Mouse (Mus musculus) NIH3T3 (cell line): ENCODE measurements at regions not wholly inside any gene's neighbourhood (a gene's known extent, or its start where the extent isn't known, plus 50 kb on each side); places are given as distances from the start of the nearest gene placed in this dataset.
A peak's percentile ranks its signal among the peaks of the same experiment; 100 is the strongest.

Experiments used
- DNase-seq: peaks from one replicate; pipeline ENCODE4 v3.0.0-alpha.2; 2012; ENCODE audit warnings: low read depth

DNA sequence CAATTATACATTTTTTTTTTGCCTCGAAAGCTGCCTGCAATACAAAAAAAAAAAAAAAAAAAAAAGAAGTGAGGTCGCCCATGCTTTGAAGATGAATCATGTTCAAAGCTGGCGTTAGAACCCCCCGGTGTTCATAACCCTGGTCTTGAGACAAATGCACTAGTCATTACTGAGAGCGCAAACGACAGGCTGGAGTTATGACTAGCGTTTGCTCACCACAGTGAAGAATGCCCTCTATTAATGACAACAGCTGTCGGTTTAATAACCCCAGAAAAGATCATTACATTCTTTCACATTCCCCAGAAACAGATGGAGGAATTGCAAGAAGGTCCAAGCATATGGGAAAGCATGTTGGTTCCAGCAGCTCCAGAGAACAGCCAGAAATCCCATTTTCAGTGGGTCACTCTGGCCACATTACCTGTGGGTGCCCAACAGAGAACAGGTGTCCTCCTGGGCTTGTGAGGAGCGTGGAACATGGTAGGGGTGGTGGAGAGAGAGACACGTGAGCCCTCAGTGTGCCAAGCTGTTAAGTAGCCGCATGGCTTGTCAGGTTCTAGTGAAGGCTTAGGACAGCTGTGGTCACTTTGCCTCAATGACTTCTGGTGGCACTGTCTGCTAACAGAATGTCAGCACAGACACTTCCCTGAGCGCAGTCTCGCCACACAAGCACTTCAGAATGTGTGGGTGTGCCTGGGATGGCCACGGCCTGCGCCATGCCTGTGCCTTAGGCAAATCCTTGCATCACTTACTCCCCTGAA, 60.4 kb downstream of the Aipl1 start:
- peak; percentile 84 for DNase-seq

GRCm38 (mm10) chr11:71971351-71971750, 66.0 kb downstream of the Aipl1 start:
- no peak for DNase-seq

DNA sequence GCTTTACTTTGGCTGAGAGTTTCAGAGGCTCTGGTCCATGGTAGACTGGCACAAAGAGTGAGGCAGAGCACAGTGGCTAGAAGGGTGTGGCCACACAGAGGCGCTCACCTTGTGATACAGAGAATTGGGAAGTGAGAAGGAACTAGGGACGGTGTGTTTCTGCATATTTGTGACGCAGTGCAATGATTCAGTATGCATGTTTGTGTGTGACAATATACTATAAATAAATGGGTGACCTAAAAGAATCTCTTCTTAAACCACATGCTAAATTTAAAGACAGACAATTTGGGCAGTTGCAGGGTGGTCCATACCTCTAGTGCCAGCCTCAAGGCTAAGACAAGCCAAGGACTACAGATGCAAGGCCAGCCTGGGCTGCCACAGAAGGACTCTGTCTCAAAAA, 75.0 kb downstream of the Aipl1 start:
- DNase-seq = no peak

GRCm38 (mm10) chr11:71952533-71952932, 84.8 kb downstream of the Aipl1 start:
- no peak for DNase-seq

DNA sequence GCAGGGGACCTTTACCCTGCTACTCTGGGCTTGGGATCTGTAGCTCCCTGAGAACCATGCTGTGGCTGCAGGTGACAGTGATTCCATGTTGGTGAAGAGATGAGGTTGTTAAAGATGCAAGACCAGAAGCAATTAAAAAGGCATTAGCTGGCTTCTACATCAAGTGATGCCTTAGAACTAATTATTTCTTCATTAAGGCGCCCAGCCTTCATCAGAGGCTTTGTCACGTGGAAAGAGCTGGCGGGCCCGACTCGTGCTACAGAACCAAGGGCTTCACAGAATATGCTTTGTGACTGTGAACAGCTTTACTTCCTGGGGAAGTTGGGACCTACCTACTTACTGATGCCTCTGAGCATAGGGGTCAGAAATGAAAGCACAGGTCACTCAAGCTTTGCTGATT, 90.1 kb downstream of the Aipl1 start:
- DNase-seq = no peak

- no peak for DNase-seq
Observed at GRCm38 (mm10) chr11:71945098-71945413, 92.3 kb downstream of the Aipl1 start.

GRCm38 (mm10) chr11:71944398-71945097, 92.8 kb downstream of the Aipl1 start:
- peak; percentile 83 for DNase-seq

DNA sequence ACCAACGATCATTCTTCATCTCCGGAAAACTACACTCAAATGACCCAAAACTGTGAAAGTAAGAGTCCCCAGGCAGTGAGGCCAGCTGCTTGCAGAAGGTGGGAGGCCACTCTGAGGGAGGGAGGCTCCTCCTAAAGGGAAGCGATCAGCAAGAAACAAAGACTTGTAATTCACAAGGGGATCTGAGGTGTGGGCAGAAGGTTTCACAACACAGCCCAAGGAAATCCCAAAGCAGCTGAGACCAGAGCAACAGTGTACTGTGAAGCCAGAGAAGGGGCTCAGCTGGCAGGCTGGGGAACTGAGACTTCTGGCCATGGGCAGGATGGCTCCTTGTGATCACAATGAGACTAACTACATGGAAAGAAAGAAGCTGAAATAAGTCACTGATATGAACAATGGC, 93.8 kb downstream of the Aipl1 start:
- no peak for DNase-seq

DNA sequence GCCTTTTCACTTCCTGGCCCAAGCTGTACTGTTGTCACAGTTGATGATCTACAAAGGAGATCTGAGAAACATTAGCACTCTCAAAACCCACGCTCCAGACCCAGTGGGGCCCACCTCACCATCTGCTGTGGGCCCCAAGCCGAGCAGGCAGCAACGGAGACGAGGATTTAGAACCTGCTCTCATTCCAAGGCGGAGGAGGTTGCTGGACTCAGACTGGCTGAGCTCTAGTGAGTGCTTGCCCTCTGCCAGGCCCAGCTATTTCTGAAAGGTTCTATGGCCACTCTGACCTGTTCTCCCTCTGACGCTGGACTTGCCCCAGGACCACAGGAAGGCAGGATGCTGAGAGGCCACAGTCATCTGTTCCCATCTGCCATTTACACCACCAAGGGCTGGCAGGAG, 98.2 kb downstream of the Aipl1 start:
- no peak for DNase-seq

DNA sequence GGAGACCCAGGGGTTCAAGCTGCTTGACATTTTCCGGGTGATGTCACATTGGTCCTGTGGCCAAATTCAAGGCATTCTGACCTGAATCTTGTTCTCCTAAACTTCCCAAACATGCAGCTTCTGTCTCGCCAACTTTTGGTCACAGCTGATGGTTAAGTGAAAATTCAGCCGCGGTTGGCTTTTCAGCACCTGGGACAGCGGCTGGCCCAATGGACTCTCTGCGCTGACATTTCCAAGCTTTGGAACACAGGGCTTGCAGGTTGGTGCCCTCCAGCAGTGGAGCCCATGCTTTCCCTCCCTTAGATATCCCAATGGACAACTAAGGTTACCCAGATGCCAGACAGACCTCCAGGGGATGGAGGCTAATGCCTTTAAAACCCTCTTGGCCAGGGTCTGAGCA, 100.2 kb downstream of the Aipl1 start:
- DNase-seq = peak; percentile 47

DNA sequence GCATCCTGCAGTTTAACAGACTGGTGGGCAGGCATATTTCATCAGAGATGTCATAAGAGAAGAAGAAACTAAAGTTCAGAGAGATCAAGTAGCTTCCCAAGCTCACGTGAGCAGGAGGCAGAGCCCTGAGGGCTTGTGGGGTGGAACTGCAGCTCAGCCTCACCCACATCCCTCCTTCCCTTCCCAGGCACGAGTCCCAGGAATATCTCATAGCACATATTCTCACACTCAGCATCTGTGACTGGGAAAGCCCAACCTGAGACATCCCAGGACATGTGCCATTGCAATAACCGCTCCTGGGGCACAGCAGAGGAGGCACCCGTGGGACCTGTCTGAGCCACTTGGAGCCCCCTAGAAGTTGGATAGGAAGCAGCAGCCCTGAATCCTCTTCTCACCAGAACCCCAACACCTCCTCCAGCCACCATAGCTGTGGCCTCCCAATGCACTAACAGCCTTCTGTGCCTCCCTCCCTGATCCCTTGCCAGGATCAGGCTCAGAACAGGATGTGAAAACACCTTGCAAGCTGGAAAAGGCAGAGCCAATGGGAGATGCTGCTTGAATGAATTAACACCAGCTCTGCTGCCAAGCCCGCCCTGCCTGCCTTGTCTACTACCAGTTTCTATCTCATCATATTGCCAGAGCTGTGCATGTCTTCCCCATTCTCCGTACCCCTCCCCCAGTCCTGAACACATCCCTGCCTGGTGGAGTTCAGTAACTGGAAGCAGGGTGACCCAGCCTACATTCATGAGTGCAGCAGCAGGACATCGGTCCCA, 107.4 kb downstream of the Aipl1 start:
- DNase-seq = peak; percentile 18

DNA sequence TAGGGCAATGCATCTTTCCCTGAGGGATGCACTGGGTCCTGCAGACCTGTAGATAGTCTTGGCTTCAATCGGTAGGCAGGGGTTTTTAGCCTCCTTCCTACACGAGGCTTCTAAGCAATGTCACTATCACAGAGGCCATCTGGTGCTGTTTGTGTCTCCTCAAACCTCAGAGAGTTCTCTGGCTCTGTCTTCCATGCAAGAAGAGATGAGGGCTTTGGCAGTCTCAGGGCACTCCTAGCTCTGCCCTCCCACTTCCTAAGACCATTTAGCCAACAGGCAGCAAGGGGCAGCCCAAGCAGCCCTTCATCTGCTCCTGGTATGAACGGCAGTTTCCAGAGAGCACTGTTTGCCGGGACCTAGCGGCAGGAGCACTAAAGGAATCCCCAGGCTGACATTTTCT, 122.6 kb downstream of the Aipl1 start:
- DNase-seq = no peak

- DNase-seq = no peak
Observed at GRCm38 (mm10) chr11:71912626-71913025, 124.7 kb downstream of the Aipl1 start.

GRCm38 (mm10) chr11:71911284-71911683, 126.0 kb downstream of the Aipl1 start:
- no peak for DNase-seq

DNA sequence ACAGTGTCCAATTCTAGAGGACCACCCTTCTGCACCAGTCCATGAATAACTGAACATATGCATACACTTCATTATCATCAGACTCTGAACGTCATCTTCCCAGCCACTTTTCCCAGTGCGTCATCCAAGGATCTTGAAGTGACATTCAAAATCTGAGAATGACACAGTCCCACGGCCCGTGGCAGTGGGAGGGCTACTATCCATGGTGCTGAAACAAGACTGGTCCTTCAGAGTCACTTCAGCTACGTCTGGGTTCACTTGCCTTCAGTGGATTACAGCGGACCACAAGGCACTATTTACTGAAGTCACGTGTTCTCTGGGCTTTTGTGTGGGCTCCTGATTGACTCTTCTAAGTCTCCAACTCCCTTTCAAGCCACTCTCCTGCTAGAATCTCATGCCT, 128.7 kb downstream of the Aipl1 start:
- peak; percentile 14 for DNase-seq

DNA sequence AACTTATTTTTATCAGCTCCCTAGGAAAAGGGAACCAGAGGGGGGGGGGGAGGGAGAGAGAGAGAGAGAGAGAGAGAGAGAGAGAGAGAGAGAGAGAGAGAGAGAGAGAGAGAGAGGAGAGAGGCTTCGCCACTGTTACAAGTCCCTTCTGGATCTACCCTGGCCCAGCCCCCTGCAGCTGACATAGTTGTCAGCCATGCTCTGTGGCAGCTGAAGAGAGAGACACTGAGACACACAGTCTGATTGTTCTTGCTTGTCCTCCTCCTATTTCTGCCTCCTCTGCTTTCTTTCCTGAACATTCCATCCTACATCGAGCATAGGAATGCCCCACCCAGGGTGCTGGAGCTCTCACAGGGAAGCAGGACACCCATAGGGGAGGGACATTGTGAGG, 134.3 kb downstream of the Aipl1 start:
- no peak for DNase-seq

- no peak for DNase-seq
Observed at GRCm38 (mm10) chr11:71902304-71903019, 134.8 kb downstream of the Aipl1 start.

DNA sequence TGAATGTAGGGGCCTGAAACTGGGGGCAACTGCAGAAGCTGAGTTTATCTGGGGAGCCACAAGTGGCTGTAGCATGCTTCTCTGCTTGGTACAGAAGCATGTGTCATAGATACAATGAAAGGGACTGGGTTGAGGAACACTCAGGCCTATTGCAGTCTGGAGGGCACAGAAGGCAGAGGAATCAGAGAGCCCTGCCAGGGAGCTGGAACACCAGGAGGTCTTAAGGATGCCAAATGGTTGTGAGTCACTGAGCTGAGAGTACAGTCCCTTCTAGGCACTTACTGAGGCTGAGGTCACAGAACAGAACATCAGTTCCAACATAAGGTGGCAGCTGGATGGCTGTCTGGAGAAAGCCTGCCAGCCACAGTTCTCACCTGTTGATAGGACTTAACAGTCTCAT, 136.5 kb downstream of the Aipl1 start:
- DNase-seq = no peak

DNA sequence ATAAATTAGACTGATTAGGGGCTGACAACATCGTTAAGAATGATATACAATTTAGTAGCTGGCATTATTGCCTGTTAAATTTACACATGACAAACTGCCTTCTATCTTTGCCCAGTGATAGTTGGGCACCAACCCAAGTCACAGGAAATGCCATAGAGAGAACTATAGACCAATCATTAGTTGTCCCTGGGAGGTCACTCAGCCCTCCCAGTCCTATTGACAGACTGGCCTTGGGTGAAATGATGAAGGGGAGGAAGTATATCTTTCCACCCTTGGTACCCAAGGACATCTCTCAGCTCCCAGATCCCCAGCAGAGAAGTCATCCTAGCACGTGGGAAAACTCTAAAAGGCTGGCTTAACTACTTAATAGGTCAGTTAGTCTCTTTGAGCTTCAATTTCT, 139.8 kb downstream of the Aipl1 start:
- no peak for DNase-seq

- no peak for DNase-seq
Observed at GRCm38 (mm10) chr11:71897141-71897540, 140.2 kb downstream of the Aipl1 start.

DNA sequence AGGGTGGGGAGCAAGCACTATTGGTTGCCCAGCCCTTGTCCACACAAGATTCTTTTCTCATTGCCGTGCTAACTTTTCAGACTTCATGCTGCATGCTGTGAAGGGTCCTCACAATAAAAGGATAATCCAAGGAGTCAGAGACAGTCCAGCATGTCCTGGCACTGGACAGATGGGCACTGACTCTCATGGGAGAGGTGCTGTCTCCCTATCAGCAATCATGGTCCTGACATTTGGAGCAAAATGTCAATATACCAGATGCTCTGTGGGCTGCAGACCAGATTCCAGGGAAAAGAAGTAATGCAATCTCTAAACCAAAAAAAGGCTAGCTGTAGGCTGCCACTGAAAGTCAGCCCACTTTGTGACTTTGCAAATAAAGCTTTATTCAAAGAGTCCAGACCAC, 141.5 kb downstream of the Wscd1 start:
- DNase-seq = no peak

DNA sequence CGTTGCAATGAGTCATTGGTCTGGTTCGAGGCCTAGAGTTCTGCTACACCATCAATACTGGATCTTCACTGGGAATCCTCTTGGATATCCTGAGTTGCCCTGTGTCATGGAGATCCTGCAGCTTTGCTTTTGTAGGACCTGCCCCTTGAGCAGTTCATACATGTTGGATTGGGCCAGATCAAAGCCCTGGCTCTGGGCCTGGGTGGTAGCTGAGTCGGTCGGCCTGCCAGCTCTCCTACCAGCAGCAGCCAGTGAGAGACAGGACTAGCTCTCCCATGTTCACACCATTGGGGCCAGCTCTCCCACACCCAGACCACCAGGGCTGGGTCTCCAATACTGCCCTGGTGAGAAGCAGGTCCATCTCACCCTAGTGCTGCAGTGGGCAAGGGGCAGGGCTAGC, 139.4 kb downstream of the Wscd1 start:
- no peak for DNase-seq

GRCm38 (mm10) chr11:71887211-71887610, 137.5 kb downstream of the Wscd1 start:
- DNase-seq = no peak
